Mouse (Mus musculus) brown adipose tissue, adult 24 weeks (tissue): ENCODE data around the gene Pip5k1c. TPM values are rescaled to one million over a fixed set of nuclear protein-coding genes. Genes with fewer than 3 reads are reported as not detected.

Experiments used
- H3K27ac ChIP-seq: fragments of 200-500 bp; replicated peaks from 2 replicates; pipeline ENCODE4 v1.5.1; 2012; ENCODE audit warnings: low read depth, mild to moderate bottlenecking, low read length
- H3K4me1 ChIP-seq: fragments of 200-500 bp; 2 replicates; pipeline ENCODE4 v1.6.1; 2012; ENCODE audit warnings: low read length, mixed read lengths; ENCODE audit not compliant: control insufficient read depth, insufficient read depth, insufficient read length
- H3K4me3 ChIP-seq: fragments of 200-500 bp; 2 replicates; pipeline ENCODE4 v1.5.1; 2012; ENCODE audit warnings: low read depth, mild to moderate bottlenecking, low read length, moderate library complexity; ENCODE audit not compliant: insufficient read depth
- polyA plus RNA-seq: library from polyadenylated mRNA; stranded (reverse); fragments of >200 nt; gene quantifications from 2 replicates; pipeline ENCODE4 v1.2.4, GENCODE M21; 2012; ENCODE audit not compliant: missing spikeins, insufficient read depth, insufficient read length

The Pip5k1c gene
- polyA plus RNA-seq, 1 experiment = 12.4 TPM

GRCm38 (mm10) chr10:81366477-81367206 is 73.9 kb downstream of the Pip5k1c start:
- Histone ChIP-seq H3K4me1 (peaks cover 7% of the 10 kb centered on the region; the same call in 1 of the 2 replicates), H3K27ac (no peak overlapping the region), H3K4me3 (no peak overlapping the region)

DNA sequence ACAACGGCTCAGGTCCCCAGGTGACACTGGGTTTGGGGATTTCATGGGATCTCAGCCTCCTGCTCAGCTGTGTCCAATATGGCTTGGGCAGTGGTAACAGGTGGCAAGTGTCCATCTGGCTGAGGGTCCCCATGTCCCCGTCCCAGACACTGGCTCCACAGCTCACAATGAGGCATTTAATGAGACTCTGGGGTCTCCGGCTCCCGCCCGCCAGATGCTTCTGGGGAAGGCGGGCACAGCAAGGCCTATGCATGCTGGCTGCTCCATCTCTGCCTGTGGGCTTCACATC is 74.4 kb downstream of the Pip5k1c start:
- Histone ChIP-seq H3K27ac (no peak overlapping the region), H3K4me3 (no peak overlapping the region)

More for the DNA sequence above, 74.4 kb downstream of the Pip5k1c start:
- H3K4me1 ChIP-seq = peaks cover 7% of the 10 kb centered on the region; the same call in 1 of the 2 replicates

Other genes with a start within 250 kb of the Pip5k1c start
- 130 and 139 TPM in 2 replicates for gene Sgta, start 232.8 kb upstream of the Pip5k1c start, polyA plus RNA-seq
- 7.0 and 11.3 TPM in 2 replicates for gene Thop1, start 222.9 kb upstream of the Pip5k1c start, polyA plus RNA-seq
- not detected in 2 replicates for gene Creb3l3, start 194.1 kb upstream of the Pip5k1c start, polyA plus RNA-seq
- 64.4 and 88.3 TPM in 2 replicates for gene Map2k2, start 187.0 kb upstream of the Pip5k1c start, polyA plus RNA-seq
- 28.4 and 29.6 TPM in 2 replicates for gene Zbtb7a, start 157.7 kb upstream of the Pip5k1c start, polyA plus RNA-seq
- gene Pias4, start 125.0 kb upstream of the Pip5k1c start, polyA plus RNA-seq = 10.3 and 13.4 TPM in 2 replicates
- 538 and 581 TPM in 2 replicates for gene Eef2, start 116.3 kb upstream of the Pip5k1c start, polyA plus RNA-seq
- 15.7 and 31.7 TPM in 2 replicates for gene Dapk3, start 110.0 kb upstream of the Pip5k1c start, polyA plus RNA-seq
- gene 4930442H23Rik, start 109.1 kb upstream of the Pip5k1c start, polyA plus RNA-seq = not detected in 2 replicates
- 1.4 TPM in 1 of 2 replicates, not detected in the other for gene Nmrk2, start 90.9 kb upstream of the Pip5k1c start, polyA plus RNA-seq
- gene Atcay, start 62.1 kb upstream of the Pip5k1c start, polyA plus RNA-seq = not detected in 2 replicates
- gene Zfr2, start 59.8 kb upstream of the Pip5k1c start, polyA plus RNA-seq = 0.32 and 1.2 TPM in 2 replicates
- gene Matk, start 40.0 kb upstream of the Pip5k1c start, polyA plus RNA-seq = not detected in 2 replicates
- gene Mrpl54, start 26.0 kb upstream of the Pip5k1c start, polyA plus RNA-seq = 122 and 144 TPM in 2 replicates
- gene Apba3, start 26.0 kb upstream of the Pip5k1c start, polyA plus RNA-seq = 59.5 and 82.7 TPM in 2 replicates
- 1.6 TPM in 1 of 2 replicates, not detected in the other for gene Tjp3, start 1.4 kb upstream of the Pip5k1c start, polyA plus RNA-seq
- 8.4 and 9.6 TPM in 2 replicates for gene Cactin, start 28.1 kb downstream of the Pip5k1c start, polyA plus RNA-seq
- not detected in 2 replicates for gene Tbxa2r, start 35.8 kb downstream of the Pip5k1c start, polyA plus RNA-seq
- 1.0 TPM in 1 of 2 replicates, not detected in the other for gene Gipc3, start 50.3 kb downstream of the Pip5k1c start, polyA plus RNA-seq
- gene Hmg20b, start 57.5 kb downstream of the Pip5k1c start, polyA plus RNA-seq = 66.1 and 78.7 TPM in 2 replicates
- gene Mfsd12, start 64.5 kb downstream of the Pip5k1c start, polyA plus RNA-seq = 8.3 and 11.5 TPM in 2 replicates
- gene 4930404N11Rik, start 72.9 kb downstream of the Pip5k1c start, polyA plus RNA-seq = not detected in 2 replicates
- 9.3 and 10.3 TPM in 2 replicates for gene Fzr1, start 85.6 kb downstream of the Pip5k1c start, polyA plus RNA-seq
- gene Dohh, start 91.5 kb downstream of the Pip5k1c start, polyA plus RNA-seq = 25.1 and 35.9 TPM in 2 replicates
- 2.4 TPM in 1 of 2 replicates, not detected in the other for gene Gm48551, start 91.5 kb downstream of the Pip5k1c start, polyA plus RNA-seq
- gene Gm48552, start 96.0 kb downstream of the Pip5k1c start, polyA plus RNA-seq = not detected in 2 replicates
- 1.9 and 5.3 TPM in 2 replicates for gene Smim24, start 100.1 kb downstream of the Pip5k1c start, polyA plus RNA-seq
- gene Nfic, start 162.7 kb downstream of the Pip5k1c start, polyA plus RNA-seq = 40.9 and 42.9 TPM in 2 replicates
- gene Celf5, start 189.7 kb downstream of the Pip5k1c start, polyA plus RNA-seq = 0.63 TPM in 1 of 2 replicates, not detected in the other
- 13.9 and 17.9 TPM in 2 replicates for gene Ncln, start 203.4 kb downstream of the Pip5k1c start, polyA plus RNA-seq
- gene S1pr4, start 207.2 kb downstream of the Pip5k1c start, polyA plus RNA-seq = 0.71 and 0.79 TPM in 2 replicates
- gene Gna15, start 231.3 kb downstream of the Pip5k1c start, polyA plus RNA-seq = not detected in 2 replicates